Mouse (Mus musculus) testis, postnatal 10 days (tissue): ENCODE measurements at regions not wholly inside any gene's neighbourhood (a gene's known extent, or its start where the extent isn't known, plus 50 kb on each side); places are given as distances from the start of the nearest gene placed in this dataset.

Experiments used
- DNase-seq: peaks from one replicate; pipeline ENCODE4 v3.0.0; 2021; ENCODE audit warnings: low spot score

DNA sequence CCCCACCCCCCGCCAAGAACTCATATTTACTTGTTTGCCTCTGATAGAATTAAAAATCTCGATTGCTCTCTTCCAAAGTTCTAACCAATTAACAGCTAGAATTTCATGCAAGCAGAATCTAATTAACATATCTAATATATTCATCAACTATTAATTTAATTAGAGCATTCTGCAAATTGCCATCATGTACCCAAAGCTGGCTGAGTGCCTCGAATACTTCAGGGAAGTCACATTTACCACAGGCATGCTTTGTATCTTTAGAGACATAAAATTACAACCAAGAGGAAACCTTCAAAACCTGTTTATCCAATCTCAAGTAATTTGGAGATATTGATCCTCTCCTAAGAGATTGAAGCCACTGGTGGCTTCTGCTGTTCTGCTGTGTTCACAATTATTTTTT is 401.6 kb upstream of the Nmur2 start:
- no peak for DNase-seq

DNA sequence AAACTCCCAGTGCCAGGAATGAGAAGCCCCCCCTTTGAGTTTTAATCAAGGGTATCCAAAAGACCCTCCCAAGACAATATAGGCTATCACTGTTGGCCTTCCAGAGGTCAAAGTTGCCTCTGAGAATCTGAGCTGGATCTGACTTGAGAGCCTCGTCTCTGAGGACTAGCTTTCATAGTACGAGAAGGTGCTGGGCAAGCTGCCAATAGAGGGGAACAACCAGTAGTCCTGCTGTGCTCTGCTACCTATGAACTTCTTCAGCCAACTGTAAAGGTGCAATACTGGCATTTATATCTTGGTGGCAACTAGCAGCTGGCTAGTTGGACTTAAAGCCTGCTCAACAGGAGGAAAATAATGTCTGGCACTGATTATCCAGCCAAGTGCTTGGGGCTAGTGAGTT is 400.3 kb upstream of the Nmur2 start:
- no peak for DNase-seq

DNA sequence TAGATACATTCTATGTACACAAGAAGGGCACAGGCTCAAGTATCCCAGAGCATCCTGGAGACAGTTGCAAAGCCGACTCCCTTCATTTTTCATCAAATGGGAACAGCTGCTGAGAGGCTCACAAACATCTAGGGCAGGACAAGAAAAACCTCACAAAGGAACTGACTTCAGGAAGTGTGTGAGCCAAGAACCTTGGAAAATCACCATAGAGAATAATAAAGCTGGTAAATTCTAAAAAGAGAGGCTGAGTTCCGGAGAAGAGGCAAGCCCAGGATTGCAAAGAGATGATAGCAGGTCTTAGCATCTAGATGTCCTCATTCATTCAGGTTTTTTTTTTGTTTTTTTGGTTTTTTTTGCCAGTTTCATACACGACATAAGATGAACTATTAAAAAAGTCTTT is 390.3 kb upstream of the Nmur2 start:
- no peak for DNase-seq

DNA sequence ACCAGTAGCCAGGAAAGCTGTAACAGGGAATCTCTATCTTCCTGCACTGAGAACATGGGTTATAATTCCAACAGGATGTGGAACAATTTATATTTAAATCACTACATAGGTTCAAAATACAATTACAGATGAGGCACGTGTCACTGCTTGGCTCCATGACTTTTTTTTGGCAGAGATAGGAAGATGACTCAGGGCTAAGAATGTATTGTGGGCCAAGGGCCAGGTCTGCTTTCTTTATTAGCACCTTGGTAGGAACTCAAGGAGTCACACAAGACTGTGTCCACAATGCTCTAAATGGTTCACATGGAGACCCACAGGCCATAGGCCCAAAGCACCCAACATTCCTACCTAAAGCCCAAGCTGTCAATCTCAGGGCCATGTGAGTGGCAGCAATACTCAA is 344.0 kb upstream of the Nmur2 start:
- DNase-seq = no peak

DNA sequence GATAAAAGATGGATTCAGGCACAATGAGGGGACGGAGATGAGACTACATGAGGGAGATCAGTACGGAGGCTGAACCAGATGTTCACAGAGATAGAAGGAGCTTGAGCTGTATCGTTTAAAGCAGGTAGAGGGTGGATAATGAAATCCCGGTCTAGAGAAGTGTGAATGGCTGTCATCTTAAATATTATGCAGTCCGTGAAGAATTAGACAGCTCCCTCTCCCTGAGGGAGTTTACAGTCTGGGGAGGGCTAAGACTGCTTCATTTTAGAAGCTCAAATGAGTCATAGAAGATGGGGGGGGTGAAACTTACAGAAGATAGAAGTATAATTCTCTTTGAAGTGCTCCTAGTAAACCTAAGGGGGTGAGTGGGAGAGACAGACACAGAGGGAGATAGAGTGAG is 336.7 kb upstream of the Nmur2 start:
- no peak for DNase-seq

DNA sequence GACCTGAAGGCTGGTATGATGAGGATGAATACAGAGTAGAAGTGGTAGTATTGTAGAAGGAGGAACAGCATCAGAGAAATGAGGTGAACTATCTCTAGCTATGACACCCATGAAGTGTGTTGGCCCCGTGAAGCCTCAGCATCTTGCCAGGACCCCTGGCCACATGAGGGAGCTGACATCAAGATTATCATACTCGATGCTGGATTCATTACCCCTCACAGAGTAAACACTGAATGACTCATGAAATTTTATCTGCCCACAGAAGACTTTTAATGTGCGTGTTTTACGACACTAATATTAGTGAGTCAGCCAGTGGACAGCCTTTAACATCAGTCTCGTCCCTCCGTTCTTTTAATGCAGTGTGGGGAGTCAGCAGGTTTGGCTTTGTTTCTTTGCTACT is 333.5 kb upstream of the Nmur2 start:
- no peak for DNase-seq

DNA sequence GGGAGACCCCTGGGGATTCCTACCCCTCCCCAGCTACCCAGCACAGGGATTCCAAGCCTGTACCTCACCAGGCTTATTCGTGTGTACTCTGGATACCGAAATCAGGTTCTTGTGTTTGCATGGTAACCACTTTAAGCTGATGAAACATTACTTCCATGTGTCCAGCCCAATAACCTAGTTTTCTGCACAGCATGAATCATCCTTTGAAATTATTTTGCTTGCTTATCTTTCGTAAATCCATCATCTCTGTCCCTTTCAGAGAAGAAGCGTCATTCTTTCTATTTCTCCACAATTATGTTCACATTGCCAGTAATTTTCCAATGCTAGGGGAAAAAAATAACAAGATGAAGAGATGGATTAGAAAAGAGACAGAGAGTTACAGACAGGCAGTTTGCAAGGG is 332.8 kb upstream of the Nmur2 start:
- DNase-seq = no peak

DNA sequence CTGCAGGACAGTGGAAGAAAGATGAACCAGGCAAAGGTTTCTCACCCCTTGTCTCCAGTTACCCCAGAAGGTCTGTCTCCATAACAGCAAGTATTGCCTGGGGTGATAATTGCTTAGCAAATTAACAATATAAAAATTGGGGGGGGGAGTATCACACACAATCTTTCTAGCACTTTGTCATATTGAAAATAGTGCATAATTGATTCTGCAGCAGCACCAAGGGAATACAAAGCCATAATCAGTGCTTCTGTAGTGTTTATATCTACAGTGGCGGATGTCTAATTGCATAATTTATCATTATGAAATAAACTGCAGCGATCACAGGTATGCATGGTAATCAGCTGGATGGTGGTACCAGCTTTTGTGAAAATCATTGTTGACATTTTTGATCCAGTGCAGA is 316.9 kb upstream of the Nmur2 start:
- no peak for DNase-seq

DNA sequence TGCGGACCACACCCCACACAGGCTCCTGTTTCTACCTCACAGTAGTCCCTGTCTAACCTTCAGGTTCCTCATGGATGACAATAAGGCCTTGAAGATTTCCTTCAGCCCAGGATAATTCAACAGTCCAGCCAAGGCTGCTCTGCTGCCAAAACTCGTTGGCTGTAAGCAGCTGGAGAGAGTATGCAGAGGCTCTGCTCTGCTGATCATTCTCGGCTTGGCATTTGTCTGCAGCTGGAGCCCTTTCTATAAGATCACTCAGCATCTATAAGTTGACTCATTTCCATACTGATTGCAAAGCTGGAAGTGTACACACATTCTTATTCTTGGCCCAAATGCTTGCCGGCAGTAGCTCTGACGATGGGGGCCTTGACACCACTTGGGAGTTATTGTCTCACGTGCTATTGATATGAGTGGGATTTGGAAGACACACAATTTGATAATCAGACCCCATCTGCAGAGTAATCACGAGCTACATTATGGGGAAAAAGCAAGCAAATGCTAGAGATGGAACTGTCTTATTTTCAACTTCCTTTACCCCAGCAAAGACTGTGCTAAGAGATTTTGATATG is 311.1 kb upstream of the Nmur2 start:
- DNase-seq = no peak

DNA sequence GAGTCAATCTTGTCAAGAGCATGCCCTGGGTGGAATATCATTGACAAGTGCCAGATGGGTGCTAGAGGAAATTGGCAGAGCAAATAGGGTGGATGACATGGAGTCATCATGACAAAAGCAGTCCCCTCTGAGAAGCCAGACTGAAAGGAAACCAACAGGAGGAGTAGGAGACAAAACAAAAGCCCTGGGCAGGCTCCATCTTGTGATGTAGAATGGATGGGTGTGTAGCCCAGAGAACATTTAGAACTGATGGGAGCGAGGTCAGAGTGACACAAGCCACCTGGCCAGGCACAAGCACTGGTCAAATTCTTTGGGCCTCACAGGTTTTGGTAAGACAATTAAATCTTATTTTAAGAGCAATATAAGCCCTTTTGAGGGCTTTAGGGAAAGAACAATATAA is 310.4 kb upstream of the Nmur2 start:
- DNase-seq = no peak

DNA sequence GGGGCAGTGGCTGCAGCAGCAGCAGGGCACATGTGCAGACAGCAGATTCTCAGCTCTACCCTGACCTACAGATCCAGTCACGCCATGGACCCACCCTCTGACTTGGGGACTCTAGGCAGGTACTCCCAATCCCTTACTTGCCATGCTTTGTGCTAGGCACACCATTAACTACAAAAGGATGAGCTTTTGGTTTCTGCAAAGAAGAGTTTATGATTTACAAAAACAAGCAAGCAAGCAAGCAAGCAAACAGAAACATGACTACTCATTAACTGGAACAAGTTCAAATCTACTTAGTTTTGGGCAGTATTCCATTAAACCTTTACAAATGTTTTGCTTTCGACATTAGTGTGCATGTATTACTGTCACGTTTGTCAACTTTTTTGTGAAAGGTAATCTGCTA is 309.0 kb upstream of the Nmur2 start:
- no peak for DNase-seq

DNA sequence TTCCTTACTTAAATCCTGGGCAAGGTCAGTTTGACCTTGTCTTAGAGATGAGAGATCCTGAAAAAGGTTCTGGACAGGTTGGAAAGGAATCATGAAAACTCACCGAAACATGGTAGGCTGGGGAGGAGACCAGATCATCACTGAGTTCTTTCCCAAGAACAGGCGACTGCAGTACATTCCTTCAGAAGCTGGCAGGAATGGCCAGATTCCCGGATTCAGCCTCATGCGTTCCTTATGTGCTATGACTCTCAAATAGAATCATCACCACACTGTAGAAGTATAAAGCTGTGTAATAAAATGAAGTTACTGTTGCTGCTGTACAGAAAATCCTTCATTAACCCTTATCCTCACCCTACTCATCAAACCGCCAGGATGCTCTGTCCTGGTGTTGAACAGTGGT is 307.6 kb upstream of the Nmur2 start:
- DNase-seq = no peak

DNA sequence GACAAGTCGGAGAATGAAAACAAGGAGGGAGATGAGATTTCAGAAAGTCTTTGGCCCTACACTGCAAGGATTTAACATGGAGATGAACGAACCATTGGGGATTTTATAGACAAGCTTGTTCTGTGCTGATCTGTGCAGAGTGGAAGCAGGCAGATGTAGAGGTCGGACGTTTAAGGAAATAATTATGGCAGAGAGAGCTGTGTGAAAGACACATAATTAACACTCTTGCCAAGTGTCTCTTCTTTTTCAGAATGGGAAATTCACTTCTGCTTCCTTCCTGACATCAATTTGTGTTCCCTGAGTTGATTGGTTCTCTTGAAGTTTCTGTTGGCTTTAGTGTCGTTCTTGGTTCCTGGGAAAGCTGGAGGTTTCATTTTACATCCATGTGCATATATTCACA is 302.3 kb upstream of the Nmur2 start:
- DNase-seq = no peak

DNA sequence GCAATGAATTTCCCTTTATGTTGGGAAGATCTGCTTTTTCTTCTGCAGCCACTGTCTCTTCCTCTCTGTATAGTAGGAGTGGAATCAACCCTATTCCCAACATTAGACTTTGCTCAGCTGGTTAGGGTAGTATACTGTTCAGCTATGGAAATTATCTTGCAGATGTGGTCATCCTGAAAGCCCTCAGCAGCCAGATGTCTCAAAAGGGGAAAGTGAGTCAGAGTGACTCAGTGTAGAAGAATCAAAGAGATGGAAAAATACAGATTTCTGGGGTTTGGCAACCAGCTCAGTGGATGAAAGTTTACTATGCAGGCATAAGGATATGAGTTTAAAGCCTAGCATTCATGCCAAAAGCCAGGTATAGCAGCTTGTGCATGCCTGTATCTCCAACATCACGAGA is 300.9 kb upstream of the Nmur2 start:
- no peak for DNase-seq

DNA sequence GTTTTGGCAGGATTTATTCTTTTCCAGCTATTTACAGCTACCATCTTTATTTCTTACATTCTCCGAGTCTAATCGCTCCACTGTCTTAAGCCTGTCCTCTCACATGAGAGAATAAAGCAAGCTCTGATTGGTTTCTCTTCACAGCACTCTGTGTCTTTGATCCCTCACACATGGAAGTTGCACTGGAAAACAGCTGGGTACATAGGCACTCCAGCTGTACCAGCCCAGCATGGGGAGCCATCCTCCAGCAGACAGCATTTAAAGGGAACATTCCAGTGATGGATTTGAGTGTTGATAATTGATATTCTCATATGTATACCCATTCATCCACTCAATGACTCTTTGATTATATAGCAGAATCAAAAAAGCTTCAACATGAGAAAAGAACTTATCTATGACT is 300.2 kb upstream of the Nmur2 start:
- no peak for DNase-seq

DNA sequence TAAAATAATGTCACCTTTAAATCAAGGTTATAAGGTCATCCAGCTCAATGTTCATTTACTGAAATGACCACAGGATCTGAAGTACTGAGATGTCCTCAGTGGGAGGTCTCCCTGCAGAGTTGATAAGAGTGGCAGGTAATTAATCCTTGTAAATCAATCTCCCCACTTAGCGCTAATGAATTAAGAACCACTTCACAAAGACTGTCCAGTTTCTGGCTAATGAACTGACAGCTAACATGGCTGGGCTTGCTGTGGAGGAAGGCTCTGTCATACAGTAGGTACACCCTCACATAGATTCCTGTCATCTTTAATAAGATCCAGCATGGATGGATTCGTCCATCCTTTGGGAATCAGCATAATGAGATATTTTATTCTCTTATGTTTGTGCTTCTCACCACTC is 297.7 kb upstream of the Nmur2 start:
- no peak for DNase-seq

DNA sequence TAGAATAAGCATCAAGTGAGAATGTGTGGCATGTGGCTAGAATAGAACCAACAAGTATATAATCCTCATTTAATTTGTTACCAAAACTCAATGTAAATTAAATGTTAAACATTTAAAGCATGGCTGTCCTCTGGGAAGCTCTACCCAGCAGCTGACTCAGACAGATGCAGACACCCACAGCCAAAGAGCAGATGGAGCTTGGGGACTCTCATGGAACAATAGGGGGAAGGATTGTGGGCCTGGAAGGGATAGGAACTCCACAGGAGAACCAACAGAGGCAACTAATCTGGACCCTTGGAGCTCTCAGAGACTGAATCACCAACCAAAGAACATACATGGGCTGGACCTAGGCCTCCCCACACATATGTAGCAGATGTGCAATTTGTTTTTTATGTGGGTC is 295.1 kb upstream of the Nmur2 start:
- DNase-seq = no peak

DNA sequence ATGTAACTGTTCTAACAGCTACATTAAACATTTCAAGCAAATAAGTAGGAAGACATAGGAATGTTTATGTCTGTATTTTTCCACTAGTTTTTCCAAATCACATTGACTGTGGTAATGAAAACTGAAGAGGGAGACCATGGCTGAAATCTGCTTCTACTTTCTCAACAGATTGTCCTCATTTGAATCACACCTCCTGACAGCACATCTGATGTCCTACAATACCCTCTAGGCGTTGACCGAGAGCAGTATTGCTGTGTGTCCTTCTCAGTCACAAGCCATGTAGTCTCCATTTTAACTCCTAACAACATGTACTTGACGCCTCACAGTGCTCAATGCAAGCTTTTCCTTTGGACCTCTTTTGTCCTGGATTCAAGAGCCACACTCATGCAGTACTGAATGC is 279.5 kb upstream of the Nmur2 start:
- no peak for DNase-seq

DNA sequence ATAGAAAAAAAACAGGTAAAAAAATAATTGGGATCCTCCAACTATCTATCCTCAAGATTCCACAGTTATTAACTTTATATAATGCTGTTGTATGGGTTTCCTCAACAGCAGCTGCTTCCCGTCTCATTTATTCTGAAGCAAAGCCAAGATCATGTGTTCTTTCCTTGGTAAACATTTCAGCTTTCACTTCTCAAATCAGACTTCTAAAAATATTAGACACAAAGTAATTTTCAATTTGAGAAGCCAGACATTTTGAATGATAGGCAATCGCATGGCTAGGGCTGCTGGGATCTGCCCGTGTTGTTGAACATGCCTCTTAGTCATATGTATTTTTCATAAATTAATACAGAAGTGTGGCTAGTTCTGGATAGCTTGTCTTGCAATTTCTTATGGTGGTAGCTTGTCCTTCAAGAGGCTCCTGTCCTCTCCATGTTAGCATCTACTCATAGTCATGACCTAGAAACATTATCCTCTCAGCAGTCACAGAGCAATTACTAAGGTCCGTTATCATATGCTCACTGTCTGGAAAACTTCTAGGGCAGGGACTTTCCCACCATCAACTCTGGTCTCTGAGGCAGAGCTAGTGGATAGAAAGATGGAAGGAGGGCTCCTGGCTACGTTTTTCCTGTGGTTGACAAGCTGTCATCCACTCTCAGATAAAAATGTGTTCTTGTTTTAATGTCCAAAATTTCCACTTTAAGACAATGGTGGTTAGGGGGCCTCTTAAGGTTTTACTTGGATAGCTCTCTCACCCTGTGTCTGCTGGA is 274.6 kb upstream of the Nmur2 start:
- no peak for DNase-seq

DNA sequence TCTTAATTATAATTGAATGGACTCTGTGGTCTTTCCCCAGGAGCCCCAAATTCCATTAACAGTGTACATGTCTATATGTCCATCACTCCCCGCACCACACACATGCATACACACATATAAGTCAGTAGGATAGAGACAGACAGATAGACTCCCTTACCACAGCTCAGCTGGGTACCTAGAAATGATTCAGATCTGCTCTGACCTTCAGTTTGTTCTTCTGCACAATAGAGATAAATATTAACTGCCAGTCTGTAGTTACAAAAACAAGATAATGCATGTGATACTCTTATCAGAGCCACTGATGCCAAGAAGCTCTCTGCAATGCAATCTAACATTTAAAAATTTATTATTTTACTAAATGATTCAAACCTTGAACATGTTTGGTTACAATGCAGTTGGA is 268.7 kb upstream of the Nmur2 start:
- DNase-seq = no peak

DNA sequence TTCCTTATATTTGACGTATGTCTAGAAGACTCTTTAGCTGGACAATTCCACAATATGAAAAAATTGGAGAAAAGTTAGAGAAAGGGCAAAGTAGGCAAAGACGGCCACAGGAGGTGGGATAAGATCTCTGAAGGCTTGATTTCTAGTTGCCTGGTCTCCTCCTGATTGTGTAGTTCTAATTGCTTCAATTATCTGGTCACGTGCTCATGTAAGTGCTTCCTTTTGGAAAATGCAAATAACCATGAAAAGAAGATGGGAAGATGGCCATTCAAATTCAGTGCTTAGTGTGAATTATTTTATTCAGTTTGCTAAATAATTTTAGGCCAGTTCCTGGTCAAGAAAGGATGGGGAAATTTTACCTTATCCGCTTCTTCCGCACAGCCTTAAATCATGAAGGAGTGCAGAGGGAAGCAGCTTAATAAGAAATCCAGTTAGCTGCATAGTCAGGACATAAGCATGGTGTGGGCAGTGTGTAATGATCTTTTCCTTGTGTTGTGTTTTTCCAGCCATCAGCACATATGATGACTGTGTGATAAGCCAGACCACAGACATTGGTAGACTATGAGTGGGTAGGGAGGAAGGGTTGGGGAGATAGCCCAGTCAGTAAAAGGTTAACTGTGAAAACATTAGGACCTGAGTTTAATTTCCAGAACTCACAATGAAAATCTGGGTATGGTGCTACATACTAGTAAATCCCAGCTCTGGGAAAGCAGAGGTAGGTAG is 267.7 kb upstream of the Nmur2 start:
- no peak for DNase-seq

DNA sequence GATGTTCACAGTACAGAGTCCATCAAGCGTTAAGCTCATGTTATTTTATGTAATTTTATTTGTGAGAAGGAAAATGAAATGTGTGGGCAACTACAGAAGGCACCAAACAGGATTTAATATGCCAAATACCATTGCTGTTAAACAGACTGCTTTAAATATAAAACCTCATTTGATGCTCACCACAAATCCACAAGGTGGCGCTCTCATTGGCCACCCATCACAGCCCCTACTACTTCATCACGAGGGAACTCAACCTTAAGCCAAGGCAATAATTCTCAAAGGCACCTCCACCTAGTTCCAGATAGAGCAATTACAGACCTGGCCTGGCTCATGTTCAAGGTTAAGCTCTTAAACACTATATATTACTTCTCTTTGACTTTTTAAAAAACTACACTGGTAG is 266.2 kb upstream of the Nmur2 start:
- no peak for DNase-seq

DNA sequence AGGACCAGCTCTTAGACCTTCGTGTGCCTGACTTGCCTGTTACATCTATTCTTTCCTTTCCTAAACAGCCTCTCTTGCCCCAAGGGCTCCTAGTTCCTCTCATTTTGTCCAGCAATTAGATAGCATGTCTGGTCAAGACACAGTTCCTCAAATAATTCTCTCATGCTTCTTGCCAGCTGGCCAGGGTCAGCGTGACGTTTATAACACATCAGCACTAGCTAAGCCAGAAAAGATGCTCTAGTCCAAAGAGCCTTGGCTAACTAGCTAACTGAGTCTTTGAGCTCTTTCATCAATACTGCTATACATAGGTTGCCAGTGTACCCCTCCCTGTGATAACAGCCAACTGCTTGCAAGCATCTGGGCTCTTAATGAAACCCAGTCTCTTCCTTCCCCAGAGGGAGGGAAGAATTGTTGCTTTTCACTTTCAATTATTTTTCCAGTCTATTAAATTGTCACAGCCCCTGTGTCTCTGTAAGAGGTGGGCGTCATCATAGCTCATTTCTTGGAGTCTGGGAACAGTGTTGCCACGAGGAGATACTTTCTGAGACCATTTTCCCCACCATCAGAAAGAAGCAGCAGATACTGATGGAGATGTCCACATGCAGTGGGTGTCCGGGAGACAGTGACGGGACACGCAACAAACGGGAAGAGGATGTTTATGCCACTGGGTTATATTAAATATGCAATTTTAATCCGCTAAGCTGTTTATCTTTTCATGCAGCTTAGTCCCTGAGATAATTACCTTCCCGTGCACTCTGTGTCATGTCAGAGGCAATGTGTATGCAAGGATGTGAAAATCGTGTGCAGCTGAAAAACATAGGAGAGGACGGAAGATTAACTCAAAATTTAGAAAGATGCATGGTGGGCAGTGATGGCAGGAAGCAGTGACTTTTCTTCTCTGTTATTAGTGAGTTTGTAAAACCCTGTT is 250.1 kb upstream of the Nmur2 start:
- no peak for DNase-seq
